Mouse (Mus musculus): ENCODE measurements around the gene Comt. TPM values are rescaled to one million over a fixed set of nuclear protein-coding genes. Genes with fewer than 3 reads are reported as not detected.

Comt gene
- polyA plus RNA-seq, 1 experiment from 2014 or later, result 83.0 TPM

GRCm38 (mm10) chr16:18418756-18419602 lies 7.7 kb downstream of the Comt start:
- WGBS, result 87% methylated on average over 4 of the region's 4 CpGs

GRCm38 (mm10) chr16:18417491-18417890 lies 9.2 kb downstream of the Comt start:
- Histone ChIP-seq H3K4me3 (no peak overlapping the region), H3K9ac (replicated peaks) (no peak overlapping the region), H3K27ac (replicated peaks) (no peak overlapping the region), H3K36me3 (peaks cover 9% of the 10 kb centered on the region; the same call in 1 of the 2 replicates), H3K4me1 (no peaks in the 10 kb centered on the region), H3K27me3 (no peaks in the 10 kb centered on the region), H3K9me3 (no peaks in the 10 kb centered on the region), H3K4me2 (replicated peaks) (no peak overlapping the region)
- no peak for ATAC-seq (replicated peaks)
- 96% methylated on average over 5 of the region's 5 CpGs for WGBS

More at GRCm38 (mm10) chr16:18418756-18419602, 7.7 kb downstream of the Comt start:
- Histone ChIP-seq H3K36me3 (peaks cover 12% of the 10 kb centered on the region; the same call in 1 of the 2 replicates), H3K27ac (replicated peaks) (no peak overlapping the region), H3K27me3 (no peaks in the 10 kb centered on the region), H3K9me3 (no peaks in the 10 kb centered on the region), H3K9ac (replicated peaks) (no peak overlapping the region), H3K4me3 (no peak overlapping the region), H3K4me2 (replicated peaks) (no peak overlapping the region), H3K4me1 (peaks cover 2% of the 10 kb centered on the region; the same call in 1 of the 2 replicates)
- ATAC-seq (replicated peaks), result 0 out of 2 replicates have a peak, but pooled peaks have one; percentile 15

- 92% methylated on average over 3 of the region's 3 CpGs for WGBS
- Histone ChIP-seq H3K9ac (replicated peaks) (no peak overlapping the region), H3K27me3 (no peaks in the 10 kb centered on the region), H3K36me3 (peaks cover 3% of the 10 kb centered on the region; the same call in 1 of the 2 replicates), H3K4me2 (replicated peaks) (no peak overlapping the region), H3K27ac (replicated peaks) (no peak overlapping the region), H3K4me1 (no peaks in the 10 kb centered on the region), H3K9me3 (no peaks in the 10 kb centered on the region), H3K4me3 (no peak overlapping the region)
- ATAC-seq (replicated peaks), result no peak
Observed at GRCm38 (mm10) chr16:18416837-18417236, 9.8 kb downstream of the Comt start.

- no peak for ATAC-seq (replicated peaks)
- Histone ChIP-seq H3K9ac (replicated peaks) (no peak overlapping the region), H3K4me3 (no peak overlapping the region), H3K4me1 (peaks cover 5% of the 10 kb centered on the region; the same call in 1 of the 2 replicates), H3K9me3 (no peaks in the 10 kb centered on the region), H3K27ac (replicated peaks) (no peak overlapping the region), H3K36me3 (no peaks in the 10 kb centered on the region; the same call in 1 of the 2 replicates), H3K27me3 (no peaks in the 10 kb centered on the region), H3K4me2 (replicated peaks) (no peak overlapping the region)
- WGBS, result 71% methylated on average over 18 of the region's 18 CpGs
Observed at GRCm38 (mm10) chr16:18416094-18416761, 10.4 kb downstream of the Comt start.

GRCm38 (mm10) chr16:18413032-18413816 lies 13.4 kb downstream of the Comt start:
- Histone ChIP-seq H3K4me1 (peaks cover 10% of the 10 kb centered on the region; the same call in 1 of the 2 replicates), H3K27ac (replicated peaks) (no peak overlapping the region), H3K4me2 (replicated peaks) (no peak overlapping the region), H3K9me3 (no peaks in the 10 kb centered on the region), H3K9ac (replicated peaks) (no peak overlapping the region), H3K36me3 (0 out of 2 replicates have a peak, but pooled peaks cover 5% of the 10 kb centered on the region), H3K27me3 (no peaks in the 10 kb centered on the region), H3K4me3 (no peak overlapping the region)
- WGBS, result 89% methylated on average over 7 of the region's 7 CpGs
- no peak for ATAC-seq (replicated peaks)

- Histone ChIP-seq H3K27me3 (no peaks in the 10 kb centered on the region), H3K36me3 (peaks cover 10% of the 10 kb centered on the region; the same call in 1 of the 2 replicates), H3K27ac (replicated peaks) (no peak overlapping the region), H3K4me2 (replicated peaks) (no peak overlapping the region), H3K4me3 (no peak overlapping the region), H3K9me3 (no peaks in the 10 kb centered on the region), H3K9ac (replicated peaks) (no peak overlapping the region), H3K4me1 (peaks cover 18% of the 10 kb centered on the region; the same call in 1 of the 2 replicates)
- WGBS, result 85% methylated on average over 12 of the region's 12 CpGs
- 0 out of 2 replicates have a peak, but pooled peaks have one; percentile 3 for ATAC-seq (replicated peaks)
Observed at GRCm38 (mm10) chr16:18411802-18412476, 14.7 kb downstream of the Comt start.

GRCm38 (mm10) chr16:18411026-18411649 lies 15.5 kb downstream of the Comt start:
- Histone ChIP-seq H3K36me3 (peaks cover 10% of the 10 kb centered on the region; the same call in 1 of the 2 replicates), H3K4me3 (no peak overlapping the region), H3K4me1 (peaks cover 18% of the 10 kb centered on the region; the same call in 1 of the 2 replicates), H3K9me3 (no peaks in the 10 kb centered on the region), H3K27ac (replicated peaks) (no peak overlapping the region), H3K9ac (replicated peaks) (no peak overlapping the region), H3K27me3 (no peaks in the 10 kb centered on the region), H3K4me2 (replicated peaks) (no peak overlapping the region)
- 54% methylated on average over 13 of the region's 13 CpGs for WGBS
- no peak for ATAC-seq (replicated peaks)

GRCm38 (mm10) chr16:18410418-18410817 lies 16.2 kb downstream of the Comt start:
- peaks cover 21% of the 10 kb centered on the region; the same call in 1 of the 2 replicates for H3K4me1 ChIP-seq

DNA sequence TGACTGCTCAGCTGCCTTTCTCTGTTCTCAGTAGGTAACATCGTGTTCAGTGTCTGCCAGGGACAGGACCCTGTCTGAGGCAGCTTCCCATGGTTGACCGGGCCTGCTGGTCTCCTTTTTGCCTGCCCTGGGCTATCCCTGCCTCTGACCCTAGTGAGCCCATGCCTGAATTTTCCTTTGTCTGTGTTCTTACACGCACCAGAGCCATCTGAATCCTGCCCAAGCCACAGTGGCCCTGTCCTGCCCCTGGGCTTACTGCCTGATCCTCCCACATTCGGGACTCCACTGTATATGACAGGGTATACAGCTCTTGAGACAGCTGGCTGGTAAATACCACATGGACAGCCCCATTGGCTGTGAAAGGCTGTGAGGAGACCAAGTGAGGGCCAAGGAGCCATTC lies 16.9 kb downstream of the Comt start:
- no peak overlapping the region for H3K4me3 ChIP-seq
- WGBS, result 69% methylated on average over 4 of the region's 4 CpGs
- no peak for ATAC-seq (replicated peaks)
- H3K36me3 ChIP-seq, result peaks cover 18% of the 10 kb centered on the region
- peaks cover 21% of the 10 kb centered on the region; the same call in 1 of the 2 replicates for H3K4me1 ChIP-seq
- no peak overlapping the region for H3K9ac ChIP-seq (replicated peaks)
- 0 out of 2 replicates have a peak overlapping the region, but pooled peaks have one; percentile 12 for H3K27ac ChIP-seq (replicated peaks)
- H3K9me3 ChIP-seq, result no peaks in the 10 kb centered on the region
- no peak overlapping the region for H3K4me2 ChIP-seq (replicated peaks)
- H3K27me3 ChIP-seq, result no peaks in the 10 kb centered on the region

More at GRCm38 (mm10) chr16:18410418-18410817, 16.2 kb downstream of the Comt start:
- no peaks in the 10 kb centered on the region for H3K9me3 ChIP-seq
- no peaks in the 10 kb centered on the region for H3K27me3 ChIP-seq
- no peak overlapping the region for H3K27ac ChIP-seq (replicated peaks)
- ATAC-seq (replicated peaks), result no peak
- no peak overlapping the region for H3K4me2 ChIP-seq (replicated peaks)
- no peak overlapping the region for H3K9ac ChIP-seq (replicated peaks)
- H3K36me3 ChIP-seq, result peaks cover 12% of the 10 kb centered on the region
- WGBS, result 88% methylated on average over 5 of the region's 5 CpGs
- H3K4me3 ChIP-seq, result no peak overlapping the region

GRCm38 (mm10) chr16:18407912-18408311 lies 18.7 kb downstream of the Comt start:
- peaks cover 37% of the 10 kb centered on the region for H3K36me3 ChIP-seq
- no peaks in the 10 kb centered on the region for H3K27me3 ChIP-seq
- no peak overlapping the region for H3K9ac ChIP-seq (replicated peaks)
- no peak for ATAC-seq (replicated peaks)
- no peak overlapping the region for H3K4me2 ChIP-seq (replicated peaks)
- WGBS, result 56% methylated on average over 7 of the region's 7 CpGs
- no peak overlapping the region for H3K4me3 ChIP-seq
- H3K27ac ChIP-seq (replicated peaks), result peak overlapping the region; percentile 50
- no peaks in the 10 kb centered on the region for H3K9me3 ChIP-seq
- H3K4me1 ChIP-seq, result peaks cover 21% of the 10 kb centered on the region; the same call in 1 of the 2 replicates

All from forebrain, embryonic 15.5 days (tissue).